Mouse (Mus musculus): ENCODE measurements around the gene Pira2. TPM values are rescaled to one million over a fixed set of nuclear protein-coding genes. Genes with fewer than 3 reads are reported as not detected.
A peak's percentile ranks its signal among the peaks of the same experiment; 100 is the strongest.
"Not testable (repeated sequence)": the region's sequence is repeated elsewhere in the genome, so short reads cannot be mapped to it uniquely, and the experiment has no call there.

Gene Pira2
- total RNA-seq (2021) = not detected
- long read RNA-seq, experiment 1 = 0 reads
- long read RNA-seq, experiment 2 = 0 reads

DNA sequence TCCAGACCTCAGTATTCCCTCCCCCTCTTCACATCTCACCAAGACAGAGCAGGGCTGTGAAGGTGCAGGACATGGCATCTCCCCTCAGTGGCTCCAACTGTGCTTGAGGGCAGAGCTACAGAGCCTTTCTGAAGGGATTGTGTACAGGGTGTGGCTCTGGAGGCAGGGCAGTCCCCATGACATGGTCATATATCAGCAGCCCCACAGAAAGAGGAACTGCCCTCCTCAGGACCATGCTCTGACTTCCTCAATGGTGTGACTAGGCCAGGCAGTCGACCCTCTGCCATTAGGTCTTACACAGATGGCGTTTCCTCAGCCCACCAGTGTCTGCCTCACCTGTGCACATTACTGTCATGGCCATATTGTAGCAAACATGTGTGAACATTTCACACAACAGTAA lies at the start of gene Pira2:
TSS of gene Pira2 (minus strand) at position 101 of the 400 bp plus-strand sequence.
- not testable (repeated sequence) for H3K27ac ChIP-seq; H3K4me3 ChIP-seq; DNase-seq (ENCODE audit: low spot score in 2 of 2)

DNA sequence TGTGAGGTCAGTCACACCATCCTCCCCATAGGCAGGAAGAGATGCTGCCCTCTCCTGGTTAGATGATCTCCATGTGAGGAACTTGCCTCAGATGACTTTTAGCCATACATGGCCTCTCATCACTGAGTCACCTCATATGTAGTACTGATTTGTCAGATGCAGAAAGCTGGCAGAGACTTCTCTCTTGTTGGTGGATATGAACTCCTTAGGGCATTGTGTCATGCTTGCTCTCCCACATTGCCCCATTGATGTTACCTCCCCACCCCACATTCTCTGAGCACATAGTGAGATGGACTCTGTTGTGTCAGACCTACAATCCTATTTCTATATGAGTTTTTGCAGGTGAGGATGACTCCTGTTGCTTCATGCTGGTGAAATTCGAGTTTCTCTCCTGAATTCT lies 30.2 kb upstream of the Pira2 start:
- not testable (repeated sequence) for DNase-seq (ENCODE audit: low spot score in 2 of 2); H3K27ac ChIP-seq; H3K4me3 ChIP-seq

- not testable (repeated sequence) for H3K4me3 ChIP-seq, H3K27ac ChIP-seq
Observed at GRCm38 (mm10) chr7:3837854-3838253, 7.0 kb downstream of the Pira2 start.

DNA sequence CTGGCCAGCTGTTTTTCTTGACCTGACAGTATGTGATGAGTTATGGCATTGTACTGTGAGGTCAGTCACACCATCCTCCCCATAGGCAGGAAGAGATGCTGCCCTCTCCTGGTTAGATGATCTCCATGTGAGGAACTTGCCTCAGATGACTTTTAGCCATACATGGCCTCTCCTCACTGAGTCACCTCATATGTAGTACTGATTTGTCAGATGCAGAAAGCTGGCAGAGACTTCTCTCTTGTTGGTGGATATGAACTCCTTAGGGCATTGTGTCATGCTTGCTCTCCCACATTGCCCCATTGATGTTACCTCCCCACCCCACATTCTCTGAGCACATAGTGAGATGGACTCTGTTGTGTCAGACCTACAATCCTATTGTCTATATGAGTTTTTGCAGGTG lies 14.2 kb downstream of the Pira2 start:
- not testable (repeated sequence) for H3K4me3 ChIP-seq; H3K27ac ChIP-seq; DNase-seq (ENCODE audit: low spot score in 2 of 2)

More at GRCm38 (mm10) chr7:3837854-3838253, 7.0 kb downstream of the Pira2 start:
- not testable (repeated sequence) for DNase-seq (ENCODE audit: low spot score in 2 of 2)

- H3K27ac ChIP-seq; DNase-seq (ENCODE audit: low spot score in 2 of 2); H3K4me3 ChIP-seq: not testable (repeated sequence)
Observed at GRCm38 (mm10) chr7:3825599-3825998, 19.3 kb downstream of the Pira2 start, which contains the start of gene Gm15448. Gene Gm15448 (minus strand): TSS chr7:3825687.

GRCm38 (mm10) chr7:3811912-3812311 lies 32.9 kb downstream of the Pira2 start:
- H3K4me3 ChIP-seq; H3K27ac ChIP-seq; DNase-seq (ENCODE audit: low spot score in 2 of 2): not testable (repeated sequence)
- peak; percentile 20; the same call in 1 of the 2 replicates for TF ChIP-seq CTCF (conservative IDR thresholded peaks at IDR 0.05)

DNA sequence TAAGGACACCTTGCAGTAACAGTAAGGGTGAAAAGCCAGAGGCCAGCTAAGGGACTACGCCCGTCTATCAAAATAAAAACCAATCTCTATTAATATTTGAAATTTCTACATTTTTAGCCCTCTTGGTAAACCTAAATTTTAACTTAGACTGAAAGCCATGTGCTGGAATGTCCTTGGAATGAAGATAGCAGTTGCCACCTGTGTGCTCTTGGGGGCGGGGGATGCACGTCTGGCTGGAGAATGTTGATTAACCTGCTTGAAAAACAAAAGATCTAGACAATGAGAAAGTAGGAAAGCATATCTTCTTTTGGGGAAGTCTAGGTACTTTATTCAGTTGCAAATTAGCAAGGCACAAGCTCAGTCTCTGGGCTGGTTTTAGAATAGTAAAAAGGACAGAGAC lies 41.9 kb downstream of the Pira2 start:
- not testable (repeated sequence) for H3K4me3 ChIP-seq; H3K27ac ChIP-seq; DNase-seq (ENCODE audit: low spot score in 2 of 2)

- not testable (repeated sequence) for DNase-seq (ENCODE audit: low spot score in 2 of 2); H3K4me3 ChIP-seq; H3K27ac ChIP-seq
Observed at GRCm38 (mm10) chr7:3799940-3800339, 44.9 kb downstream of the Pira2 start.

DNA sequence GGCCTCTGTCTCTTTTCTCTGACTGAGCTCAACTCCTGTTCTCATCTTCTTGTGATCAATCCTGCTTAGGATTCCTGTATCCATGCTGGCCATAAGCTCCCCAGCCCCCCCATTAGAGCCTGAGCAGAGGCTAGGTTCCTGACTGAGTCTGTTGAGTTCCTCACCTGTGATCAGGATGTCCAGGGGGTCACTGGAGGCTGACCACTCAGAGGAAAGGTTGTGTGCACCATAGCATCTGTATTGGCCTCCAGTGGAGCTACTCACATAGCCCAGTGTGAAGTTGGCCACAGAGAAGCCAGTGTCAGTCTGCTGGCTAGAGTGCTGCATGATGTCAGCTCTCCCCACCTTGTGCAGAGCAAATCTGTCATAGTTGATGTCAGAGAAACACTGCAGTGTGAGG lies 48.6 kb downstream of the Pira2 start:
- not testable (repeated sequence) for H3K4me3 ChIP-seq; H3K27ac ChIP-seq; DNase-seq (ENCODE audit: low spot score in 2 of 2)

Other genes with a start within 250 kb of the Pira2 start
- 1 to 10 TPM in 1 of 2 experiments, under 1 TPM in 1; 0.56 to 1.5 TPM for gene Oscar, start 228.9 kb downstream of the Pira2 start, total RNA-seq (2021)
- gene Ndufa3, start 227.7 kb downstream of the Pira2 start, total RNA-seq (2021) = 100 to 1,000 TPM; 537 to 571 TPM
- 10 to 100 TPM; 43.7 to 51.9 TPM for gene Tfpt, start 215.1 kb downstream of the Pira2 start, total RNA-seq (2021)
- gene Prpf31, start 215.1 kb downstream of the Pira2 start, total RNA-seq (2021) = 10 to 100 TPM; 55.5 to 59.2 TPM
- gene Cnot3, start 199.8 kb downstream of the Pira2 start, total RNA-seq (2021) = 10 to 100 TPM; 67.9 to 71.5 TPM
- gene Leng1, start 179.2 kb downstream of the Pira2 start, total RNA-seq (2021) = 1 to 10 TPM; 5.3 to 5.6 TPM
- 1 to 10 TPM; 4.3 to 9.7 TPM for gene Tmc4, start 167.5 kb downstream of the Pira2 start, total RNA-seq (2021)
- gene Tsen34, start 152.2 kb downstream of the Pira2 start, total RNA-seq (2021) = 10 to 100 TPM; 80.2 to 84.8 TPM
- gene Mboat7, start 151.5 kb downstream of the Pira2 start, total RNA-seq (2021) = 100 to 1,000 TPM; 160 to 170 TPM
- gene Rps9, start 141.1 kb downstream of the Pira2 start, total RNA-seq (2021) = 100 to 1,000 TPM; 387 to 404 TPM
- gene Pirb, start 124.7 kb downstream of the Pira2 start, total RNA-seq (2021) = under 1 TPM in 1 of 2 experiments, not detected in 1; 0.36 TPM
- not detected for gene Gm15448, start 19.4 kb downstream of the Pira2 start, total RNA-seq (2021)
- gene Gm14548, start 53.1 kb upstream of the Pira2 start, total RNA-seq (2021) = not detected
- gene Lilra6, start 70.5 kb upstream of the Pira2 start, total RNA-seq (2021) = not detected
- 1 to 10 TPM; 5.2 to 7.1 TPM for gene Lair1, start 218.2 kb upstream of the Pira2 start, total RNA-seq (2021)